Mouse (Mus musculus) retina, postnatal 7 days (tissue): ENCODE results near the gene Cdk5rap2.

Experiments used
- DNase-seq: peaks from one replicate; pipeline ENCODE4 v3.0.0-alpha.2; 2012; ENCODE audit warnings: low read depth, low spot score

Gene Cdk5rap2

DNA sequence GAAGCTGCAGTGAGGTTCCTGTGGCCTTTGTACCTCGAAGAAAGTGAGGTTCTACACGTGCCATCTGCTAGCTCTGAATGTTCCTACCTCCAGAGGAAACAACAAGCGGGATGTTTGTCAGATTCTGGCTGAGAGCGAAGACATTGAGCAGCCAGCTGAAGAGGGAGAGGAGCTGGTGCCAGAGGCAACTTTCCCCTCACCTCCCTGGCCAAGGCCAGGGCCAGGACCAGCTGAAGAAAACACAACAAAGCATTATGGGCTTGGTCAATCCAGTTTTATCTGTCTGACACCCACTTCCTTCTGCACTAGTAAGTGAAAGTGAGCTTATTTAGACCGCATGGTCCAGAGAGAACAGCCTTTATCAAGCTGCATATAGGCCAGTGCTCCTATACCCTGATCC lies 147.4 kb downstream of the Cdk5rap2 start:
- DNase-seq: no peak

DNA sequence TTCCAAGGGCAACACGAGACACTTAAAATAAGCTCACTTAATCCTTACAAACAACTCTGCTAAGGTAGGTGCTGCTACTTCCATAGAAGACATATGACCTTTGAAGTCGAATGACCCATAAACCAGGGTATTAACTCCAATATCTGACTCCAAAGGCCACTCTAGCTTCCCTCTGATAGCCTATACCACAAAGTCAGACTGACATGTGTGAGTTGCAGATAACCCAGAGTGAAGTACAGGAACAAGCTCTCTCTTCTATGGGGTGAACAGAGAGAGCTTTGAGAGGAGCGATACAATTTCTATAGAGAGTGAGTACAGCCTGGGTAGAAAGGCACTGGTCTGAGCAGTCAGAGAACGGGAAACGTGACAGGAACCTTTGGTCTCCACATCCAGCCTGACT lies 148.9 kb downstream of the Cdk5rap2 start:
- no peak for DNase-seq

DNA sequence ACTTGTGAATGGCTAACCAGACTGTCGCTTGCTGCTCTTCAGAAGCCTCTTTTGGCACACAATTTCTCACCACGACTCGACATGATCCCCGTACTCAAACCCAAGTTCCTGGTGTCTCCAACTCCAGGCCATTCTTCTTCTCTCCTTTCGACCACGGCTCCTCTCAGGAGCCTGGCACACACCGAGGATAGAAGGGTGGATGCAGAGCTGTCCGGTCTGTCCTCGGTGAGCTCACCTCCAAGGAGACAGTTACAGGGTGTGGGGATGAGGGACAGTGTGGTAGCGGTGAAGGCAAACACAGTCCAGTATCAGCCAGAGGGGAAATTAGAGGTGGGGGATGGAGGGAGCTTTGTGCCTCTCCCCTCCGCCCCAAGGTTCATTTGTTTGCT lies 149.8 kb downstream of the Cdk5rap2 start:
- DNase-seq: no peak

DNA sequence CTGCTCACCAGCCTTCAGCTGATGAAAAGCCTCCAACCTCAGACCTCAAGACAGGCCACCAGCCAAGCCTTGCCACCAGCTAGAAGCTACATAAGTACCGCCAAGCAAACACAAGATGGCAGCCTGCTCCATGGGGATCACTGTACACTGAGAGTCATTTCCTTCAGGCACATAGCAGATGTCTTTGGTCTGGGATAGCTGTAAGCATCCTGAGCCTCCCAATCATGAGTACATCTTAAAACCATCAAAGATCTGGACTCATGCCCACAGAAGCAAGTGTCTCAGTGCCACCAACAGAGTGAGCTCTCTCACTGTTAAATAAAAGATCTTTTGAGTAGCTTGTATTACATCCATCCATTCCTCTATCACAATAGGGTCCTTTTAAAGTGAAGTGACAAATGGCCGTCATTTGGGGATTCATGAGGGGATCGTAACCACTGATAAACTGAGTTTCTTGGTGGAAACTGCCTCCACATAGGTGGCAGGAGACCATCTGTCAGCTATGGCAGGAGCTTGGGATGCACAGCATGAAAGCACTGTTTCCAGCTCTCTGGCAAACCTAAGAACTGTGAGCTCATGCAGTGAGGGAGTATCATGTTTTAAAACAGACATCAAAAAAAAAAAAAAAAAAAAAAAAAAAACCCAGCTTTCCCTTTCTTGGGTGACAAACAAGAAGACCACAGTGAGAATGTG lies 150.4 kb downstream of the Cdk5rap2 start:
- DNase-seq: no peak

DNA sequence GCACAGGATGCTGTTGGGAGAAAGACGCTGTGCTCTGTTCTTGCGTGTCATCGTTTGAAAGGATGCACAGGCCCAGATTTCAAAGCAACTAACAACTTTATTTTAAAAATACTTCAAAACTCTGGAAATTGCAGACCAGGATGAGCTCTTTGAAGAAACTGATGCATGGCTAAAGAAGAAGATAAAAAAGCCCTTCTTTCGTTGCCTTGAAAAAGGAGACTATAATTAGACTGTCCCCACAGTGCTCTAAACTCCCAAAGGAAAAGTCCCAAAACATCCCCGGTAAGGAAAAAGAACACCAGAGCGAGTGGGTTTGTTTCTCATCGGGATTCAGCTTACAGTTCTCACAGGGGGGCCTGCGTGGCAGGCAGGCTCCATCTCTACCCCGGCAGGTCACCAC lies 151.4 kb downstream of the Cdk5rap2 start:
- no peak for DNase-seq

DNA sequence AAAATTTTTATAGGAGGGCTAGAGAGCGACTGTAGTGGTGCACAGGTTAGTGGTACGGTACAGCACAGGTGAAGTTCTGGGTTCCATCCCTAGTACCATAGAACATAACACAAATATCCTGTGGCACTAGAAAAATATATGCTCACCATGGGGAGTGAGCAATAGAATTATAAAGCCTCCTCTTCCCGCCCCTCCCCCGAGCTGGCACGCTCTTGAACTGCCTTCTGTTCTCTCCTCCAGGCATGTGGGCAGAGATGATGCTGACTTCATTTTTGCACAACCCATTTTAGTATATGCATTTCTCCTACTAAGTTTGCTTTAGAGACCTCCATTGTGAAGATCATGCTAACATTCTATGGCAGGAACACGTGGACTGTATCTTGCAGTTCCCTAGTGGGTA lies 152.0 kb downstream of the Cdk5rap2 start:
- DNase-seq: no peak

DNA sequence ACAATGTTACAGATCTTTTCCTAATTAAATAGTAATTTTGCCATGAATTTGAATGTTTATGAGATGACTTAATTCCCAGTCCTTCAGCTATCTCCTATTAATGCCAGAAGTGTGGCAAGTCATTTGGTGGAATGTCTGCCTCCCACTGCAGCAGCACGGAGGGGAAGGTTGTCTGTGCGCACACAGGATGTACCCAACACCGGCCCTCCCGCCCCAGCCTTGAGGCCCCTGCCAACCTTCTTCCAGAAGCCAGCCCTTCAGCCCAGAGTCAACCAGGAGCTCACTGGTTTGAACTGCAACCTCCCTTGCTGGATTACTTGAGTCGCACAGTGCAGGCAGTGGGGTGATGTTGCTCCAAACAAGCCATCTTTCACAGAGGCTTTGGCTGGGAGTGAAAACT lies 158.5 kb downstream of the Cdk5rap2 start:
- no peak for DNase-seq

DNA sequence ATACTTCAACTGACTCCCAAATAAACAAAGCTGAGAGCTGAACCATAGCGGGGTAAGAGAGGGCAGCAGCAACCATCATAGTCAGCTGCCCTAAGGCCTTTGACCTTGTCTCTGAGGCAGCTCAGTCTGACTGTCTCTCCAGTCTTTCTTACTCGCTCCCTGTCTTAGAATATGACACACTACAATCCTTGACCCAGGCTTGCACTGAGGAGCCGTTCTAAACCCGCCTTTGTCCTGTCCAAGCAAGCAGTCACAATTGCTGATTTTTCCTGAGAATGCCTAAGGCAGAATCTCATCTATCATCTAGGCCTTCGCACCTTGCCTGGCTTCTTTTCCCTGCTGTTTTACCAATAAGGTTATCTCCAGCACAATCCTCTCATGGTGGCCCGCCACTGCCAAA lies 164.5 kb downstream of the Cdk5rap2 start:
- no peak for DNase-seq

DNA sequence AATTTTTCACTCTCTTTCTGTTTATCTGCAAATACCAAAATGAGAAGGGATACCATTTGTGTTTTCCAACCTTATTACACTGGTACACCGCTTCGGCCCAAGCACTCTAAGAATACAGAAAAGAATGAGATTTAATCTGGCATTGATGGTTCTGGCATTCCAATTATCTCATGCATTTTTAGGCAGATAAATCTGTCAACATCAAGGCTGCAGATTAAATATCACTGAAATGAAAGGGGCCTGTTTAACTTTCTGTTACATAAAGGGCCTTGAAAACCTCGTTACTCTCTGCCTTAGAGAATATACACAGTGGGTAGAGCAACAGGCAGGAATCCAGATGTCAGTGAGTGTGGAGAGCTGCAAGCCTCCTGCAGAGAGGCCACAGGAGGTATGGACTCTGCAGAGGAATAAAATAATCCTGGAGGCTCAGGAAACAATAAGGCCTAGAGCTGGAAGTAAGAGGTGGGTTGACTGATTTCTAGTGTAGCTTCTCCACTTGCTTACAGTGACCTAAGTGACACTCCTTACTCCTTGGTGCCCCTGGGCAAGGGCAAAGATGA lies 166.6 kb downstream of the Cdk5rap2 start:
- no peak for DNase-seq

DNA sequence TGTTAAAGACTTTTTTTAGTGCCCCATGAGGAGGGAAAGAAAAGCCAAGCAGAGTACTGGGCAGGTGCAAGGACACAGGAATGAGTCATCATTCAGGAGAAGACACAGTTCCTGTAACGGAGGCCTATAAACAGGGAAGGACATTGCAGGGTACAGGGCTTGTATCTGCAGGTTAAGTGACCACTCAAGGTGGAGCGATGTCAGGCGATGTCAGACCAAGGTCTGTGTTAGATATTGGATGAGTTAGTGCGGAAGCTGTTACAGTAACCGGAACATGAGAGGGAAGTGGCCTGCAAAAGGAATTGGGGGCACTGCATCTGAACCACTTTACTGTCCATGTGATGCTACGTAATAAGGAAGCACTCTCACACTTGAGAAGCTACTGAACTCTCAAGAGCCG lies 170.5 kb downstream of the Cdk5rap2 start:
- no peak for DNase-seq

DNA sequence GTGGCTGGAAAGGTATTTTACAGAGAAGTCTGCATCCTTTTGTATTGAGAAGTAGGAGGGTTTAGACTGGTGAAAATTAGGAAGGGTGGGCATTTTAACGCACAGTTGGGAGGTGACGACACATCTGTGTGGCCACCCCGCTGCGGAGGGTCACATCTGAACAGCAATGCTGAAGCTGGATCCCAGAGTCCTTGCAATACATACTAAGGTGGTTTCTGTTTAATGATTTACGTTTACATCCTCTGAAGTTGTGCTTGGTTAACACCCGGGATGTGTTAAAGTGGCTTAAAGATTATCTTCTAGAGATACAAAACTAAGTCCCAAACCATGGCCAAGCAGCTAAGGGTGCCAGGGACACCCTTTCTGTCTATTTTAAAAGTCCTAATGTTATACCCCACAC lies 171.4 kb downstream of the Cdk5rap2 start:
- no peak for DNase-seq

DNA sequence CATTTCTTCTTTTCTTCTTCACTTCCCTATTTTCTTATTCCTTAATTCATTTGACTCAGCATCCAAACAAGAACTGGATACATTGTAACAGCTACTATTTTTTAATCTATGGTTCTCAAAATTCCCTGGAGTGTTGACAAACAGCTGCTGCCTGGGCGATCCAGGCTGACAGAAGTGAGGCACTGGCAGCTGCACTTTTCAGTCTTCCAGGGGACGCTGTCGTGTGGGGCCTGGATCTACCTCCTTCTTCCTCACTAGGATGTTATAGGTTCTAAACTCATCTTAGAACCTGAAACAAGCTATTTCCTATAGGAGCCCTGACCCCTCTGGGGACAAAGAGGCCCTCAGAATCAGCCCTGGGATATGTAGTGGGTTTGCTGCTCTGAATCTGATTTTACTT lies 177.9 kb downstream of the Cdk5rap2 start:
- DNase-seq: no peak

DNA sequence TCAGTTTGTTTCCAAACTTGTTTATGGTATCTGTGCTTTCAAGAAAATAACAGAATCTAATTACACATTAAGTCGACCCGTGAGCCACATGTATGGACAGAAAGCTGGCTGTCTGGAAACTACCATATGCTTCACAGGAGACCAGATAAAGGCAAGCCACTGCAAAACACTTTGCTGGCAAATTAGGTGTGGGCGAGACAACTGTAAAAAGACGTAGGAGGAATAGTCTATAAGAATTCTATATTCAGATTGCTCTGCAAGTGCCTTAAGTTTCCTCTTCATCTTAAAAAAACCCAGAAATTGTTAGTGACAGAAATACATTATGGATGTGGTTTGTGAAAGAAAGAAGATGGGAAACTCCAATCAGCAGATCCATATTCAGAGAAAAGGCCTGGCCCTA lies 180.4 kb downstream of the Cdk5rap2 start:
- DNase-seq: no peak

DNA sequence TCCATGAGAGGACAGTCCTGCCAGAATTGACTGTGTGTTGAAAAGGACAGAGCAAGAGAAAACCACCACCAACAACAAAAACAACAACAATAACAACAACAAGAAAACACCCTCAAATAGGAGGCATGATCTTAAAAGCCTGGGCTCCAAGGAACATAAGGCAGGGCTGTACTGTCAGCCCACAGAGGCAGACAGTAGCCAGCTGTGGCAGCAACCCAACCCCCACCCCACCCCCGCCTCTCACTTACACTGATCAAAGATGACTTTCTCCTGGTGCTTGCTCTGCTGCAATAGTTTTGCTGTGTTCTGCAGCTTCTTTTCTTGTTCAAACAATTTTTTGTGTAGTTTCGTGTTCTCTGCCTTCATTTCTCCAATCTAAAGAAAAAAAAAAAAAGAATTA lies 181.9 kb downstream of the Cdk5rap2 start:
- DNase-seq: no peak

DNA sequence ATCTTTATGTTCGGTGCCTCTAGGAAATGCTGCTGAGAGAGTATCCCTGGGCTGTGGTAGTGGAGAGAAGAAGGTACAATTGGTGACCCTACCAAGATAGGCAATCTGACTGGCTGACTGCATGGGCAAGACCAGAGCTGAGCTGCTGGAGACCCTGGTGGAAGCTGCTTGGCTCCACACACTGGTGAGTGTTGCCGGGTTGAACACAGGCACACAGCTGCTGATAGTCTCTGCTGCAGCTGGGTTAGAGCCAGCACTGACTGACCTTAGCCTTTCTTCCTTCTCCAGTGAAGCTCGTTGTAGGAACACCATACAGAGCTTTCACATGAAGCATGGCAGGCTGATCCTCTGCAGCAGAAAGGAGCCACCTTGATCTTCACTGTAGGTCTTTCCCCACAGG lies 182.6 kb downstream of the Cdk5rap2 start:
- DNase-seq: no peak

DNA sequence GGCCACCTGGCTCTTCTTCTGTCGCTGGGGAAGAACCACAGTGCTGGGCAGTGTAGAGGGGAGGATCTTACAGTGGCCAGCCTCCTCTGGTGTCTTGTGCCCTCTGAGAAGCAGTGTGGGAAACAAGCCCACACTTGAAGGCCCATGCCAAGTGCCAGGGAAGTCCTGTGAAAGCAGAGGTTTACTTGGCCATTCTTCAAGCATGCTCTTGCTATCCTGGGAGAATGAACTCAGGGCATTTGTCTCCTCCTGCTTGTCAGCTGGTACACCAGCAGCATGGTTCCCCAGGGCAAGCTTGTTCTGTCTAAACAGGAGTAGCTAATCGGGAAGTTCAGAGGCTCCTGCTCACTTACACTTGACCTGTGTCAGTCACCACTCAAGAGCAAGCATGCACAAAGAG lies 185.7 kb downstream of the Cdk5rap2 start:
- no peak for DNase-seq

DNA sequence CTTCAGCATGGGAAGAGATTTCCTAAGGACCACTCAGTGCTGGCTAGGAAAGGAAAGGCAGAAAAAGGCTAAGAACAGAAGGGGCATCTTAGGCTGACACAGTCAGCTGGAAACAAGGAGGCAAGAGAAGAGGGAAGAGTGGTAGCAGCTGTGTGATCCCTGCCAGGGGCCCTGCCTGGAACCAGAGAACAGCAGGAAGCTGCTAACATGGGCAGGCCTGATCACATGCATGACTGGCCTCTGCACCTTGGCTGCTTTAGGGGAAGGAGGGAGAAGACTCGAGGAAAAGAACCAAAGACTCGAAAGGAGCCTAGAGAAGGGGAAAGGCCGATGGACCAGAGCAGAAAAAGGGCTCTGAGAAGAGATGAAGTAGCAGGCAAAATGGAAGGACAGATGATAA lies 188.4 kb downstream of the Cdk5rap2 start:
- DNase-seq: no peak

DNA sequence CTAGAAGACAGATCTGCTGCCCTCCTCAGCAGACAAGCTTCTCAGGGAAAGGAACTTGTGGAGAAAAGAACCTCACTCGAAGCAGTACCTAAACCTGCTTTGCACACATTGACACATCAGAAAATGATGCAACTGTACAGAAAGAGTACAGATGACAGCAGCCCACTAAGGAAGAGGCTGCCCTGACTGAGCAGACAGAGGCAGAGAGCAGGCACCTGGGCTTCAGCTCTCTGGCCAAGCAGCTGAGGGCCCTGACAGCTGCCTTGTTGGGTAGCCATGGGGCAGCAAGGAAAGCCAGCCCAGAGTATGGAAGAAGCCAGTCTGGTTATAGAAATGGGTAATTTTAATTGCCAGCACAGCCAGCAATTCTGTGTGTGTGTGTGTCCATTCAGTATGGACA lies 188.9 kb downstream of the Cdk5rap2 start:
- no peak for DNase-seq

DNA sequence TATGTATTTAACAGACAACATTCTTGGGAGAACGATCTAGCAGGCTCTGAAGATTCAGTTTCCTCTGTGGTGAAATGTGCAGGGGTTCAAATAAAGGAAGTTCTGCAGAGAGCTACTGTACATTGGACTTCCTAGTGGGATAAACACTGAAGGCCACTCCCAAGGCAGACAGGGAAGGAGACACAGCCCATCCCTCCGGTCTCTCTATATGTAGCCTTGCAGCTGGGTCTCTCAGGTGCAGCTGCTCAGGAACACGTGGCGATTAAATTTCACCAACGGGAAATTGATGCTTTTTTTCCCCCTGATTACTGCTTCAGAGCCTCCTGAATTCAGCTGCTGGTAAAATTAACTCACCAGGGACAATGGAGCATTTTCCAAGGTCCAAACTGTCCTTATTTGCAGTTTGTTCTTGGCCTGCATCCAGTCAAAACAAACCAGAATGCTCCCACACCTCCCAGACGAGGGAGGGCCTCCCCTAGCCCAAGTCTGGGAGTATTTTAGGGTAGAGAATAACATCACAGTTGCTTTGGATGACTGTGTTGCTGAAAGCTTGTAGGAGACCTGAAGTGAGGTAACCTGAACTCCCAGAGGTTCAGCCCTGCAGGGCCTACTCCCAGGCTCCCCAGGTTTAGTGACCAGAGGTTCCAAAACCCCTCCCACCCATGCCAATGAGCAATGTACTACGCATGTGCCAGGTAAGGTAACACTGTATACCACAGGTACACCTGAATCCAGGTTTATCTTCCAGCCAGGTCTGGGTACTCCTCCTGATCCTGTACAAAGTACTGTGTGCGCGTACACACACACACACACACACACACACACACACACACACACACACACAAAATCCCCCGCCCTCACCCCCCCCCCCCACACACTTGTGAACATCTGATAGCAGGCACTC lies 189.7 kb downstream of the Cdk5rap2 start:
- no peak for DNase-seq

DNA sequence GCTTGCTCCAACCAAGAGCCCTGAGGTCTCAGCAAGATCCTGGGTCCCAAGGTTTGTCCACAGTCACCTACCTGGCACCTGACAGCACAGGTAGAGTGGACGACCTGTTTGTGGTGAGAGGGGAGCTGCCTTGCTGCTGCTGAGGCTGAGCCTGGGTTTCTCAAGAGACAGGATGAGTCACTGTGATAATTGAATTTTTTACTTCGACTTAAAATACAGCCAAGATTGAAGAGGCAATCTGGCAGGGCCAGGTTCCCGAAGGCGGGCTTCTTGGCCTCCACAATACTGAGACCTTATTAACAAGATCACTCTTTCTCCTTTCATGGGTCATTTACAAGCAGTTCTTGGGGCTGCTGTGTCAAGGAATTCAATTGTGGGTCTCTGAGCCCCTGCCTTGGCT lies 190.5 kb downstream of the Cdk5rap2 start:
- DNase-seq: no peak

DNA sequence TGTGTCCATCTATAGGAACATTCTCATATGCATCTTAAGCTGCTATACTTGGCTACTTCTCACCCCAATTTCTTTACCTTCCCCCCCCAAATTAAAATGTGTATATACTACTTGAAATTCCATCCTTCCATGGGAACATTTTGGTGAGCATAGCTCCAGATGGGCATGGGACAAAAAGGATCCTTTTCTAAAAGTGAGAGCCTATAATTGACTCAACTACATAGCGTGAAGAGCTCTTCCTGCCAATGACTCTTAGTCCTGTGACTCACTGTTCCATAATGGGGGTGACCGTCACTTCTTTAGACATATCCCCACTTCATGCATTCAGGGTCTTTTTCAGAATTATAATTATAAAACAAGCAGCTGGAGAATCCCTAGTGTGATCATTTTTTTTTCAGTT lies 224.3 kb downstream of the Cdk5rap2 start:
- no peak for DNase-seq
